Mouse (Mus musculus): ENCODE measurements at regions not wholly inside any gene's neighbourhood (a gene's known extent, or its start where the extent isn't known, plus 50 kb on each side); places are given as distances from the start of the nearest gene placed in this dataset.

GRCm38 (mm10) chr8:52444366-52444765 lies 1067.2 kb upstream of the Aga start:
- no peak for DNase-seq (ENCODE audit: low read depth, low spot score)

GRCm38 (mm10) chr8:52451761-52452160 lies 1059.8 kb upstream of the Aga start:
- DNase-seq (ENCODE audit: low read depth, low spot score), result peak; percentile 23

GRCm38 (mm10) chr8:52455617-52456016 lies 1055.9 kb upstream of the Aga start:
- peak; percentile 67 for DNase-seq (ENCODE audit: low read depth, low spot score)

GRCm38 (mm10) chr8:52456271-52456670 lies 1055.3 kb upstream of the Aga start:
- DNase-seq (ENCODE audit: low read depth, low spot score), result peak; percentile 20

GRCm38 (mm10) chr8:52502396-52502795 lies 1009.1 kb upstream of the Aga start:
- no peak for DNase-seq (ENCODE audit: low read depth, low spot score)

GRCm38 (mm10) chr8:52511790-52512189 lies 999.7 kb upstream of the Aga start:
- peak; percentile 2 for DNase-seq (ENCODE audit: low read depth, low spot score)

- DNase-seq (ENCODE audit: low read depth, low spot score), result no peak
Observed at GRCm38 (mm10) chr8:52543364-52543763, 968.2 kb upstream of the Aga start.

GRCm38 (mm10) chr8:52571166-52571832 lies 940.2 kb upstream of the Aga start:
- no peak for DNase-seq (ENCODE audit: low read depth, low spot score)

Data from ZHBTc4 (cell line).